Mouse (Mus musculus): ENCODE measurements around the gene Ddx31.

- TF ChIP-seq MAX (IDR thresholded peaks at IDR 0.05) (no peak), CTCF (IDR thresholded peaks at IDR 0.05; ENCODE audit: control insufficient read depth, insufficient read depth, insufficient read length) (no peak)
Measured at GRCm38 (mm10) chr2:28798390-28798789, 41.8 kb upstream of the Ddx31 start.
